Mouse (Mus musculus) layer of hippocampus, adult 18-20 months (tissue): Measurements from ENCODE around the gene Ndel1. TPM values are rescaled to one million over a fixed set of nuclear protein-coding genes. Genes with fewer than 3 reads are reported as not detected.

Experiments used
- DNase-seq, 2 experiments: peaks; one replicate each; pipeline ENCODE4 v3.0.0; 2022; ENCODE audit warnings: low spot score in 2 of 2
- total RNA-seq, 2 experiments: library from RNA; stranded (reverse); gene quantifications; 2 replicates each; pipeline ENCODE4 v1.2.3; 2021

The Ndel1 gene
- total RNA-seq, 2 experiments from 2014 or later, result 95.9 to 98.2 TPM

DNA sequence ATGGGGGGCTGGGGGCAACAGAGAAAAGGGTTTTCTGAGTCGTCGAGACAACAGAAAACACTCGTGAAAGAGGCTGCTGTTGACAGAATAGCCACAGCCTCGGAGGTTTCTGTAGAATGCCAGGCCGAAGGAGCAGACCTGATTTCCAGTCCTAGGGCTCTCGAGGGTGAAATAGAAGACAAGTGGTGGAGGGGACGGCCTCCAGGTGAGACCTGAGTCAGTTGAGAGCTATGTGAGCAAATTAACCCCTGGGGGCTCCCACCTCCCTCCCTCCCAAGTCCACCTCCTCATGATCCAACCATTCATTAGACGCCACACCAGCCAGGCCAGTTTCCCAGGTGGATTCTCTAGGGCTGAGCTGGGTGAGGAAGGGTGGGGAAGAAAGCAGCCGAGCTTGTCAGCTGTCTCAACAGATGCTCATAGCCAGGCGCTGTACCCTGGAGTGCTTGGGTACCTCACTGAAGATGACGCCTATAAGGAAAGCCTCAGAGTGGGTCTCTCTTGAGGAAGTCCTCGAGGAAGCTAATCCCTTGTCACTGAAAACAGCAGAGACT lies 22.3 kb upstream of the Ndel1 start:
- DNase-seq, result no peak

DNA sequence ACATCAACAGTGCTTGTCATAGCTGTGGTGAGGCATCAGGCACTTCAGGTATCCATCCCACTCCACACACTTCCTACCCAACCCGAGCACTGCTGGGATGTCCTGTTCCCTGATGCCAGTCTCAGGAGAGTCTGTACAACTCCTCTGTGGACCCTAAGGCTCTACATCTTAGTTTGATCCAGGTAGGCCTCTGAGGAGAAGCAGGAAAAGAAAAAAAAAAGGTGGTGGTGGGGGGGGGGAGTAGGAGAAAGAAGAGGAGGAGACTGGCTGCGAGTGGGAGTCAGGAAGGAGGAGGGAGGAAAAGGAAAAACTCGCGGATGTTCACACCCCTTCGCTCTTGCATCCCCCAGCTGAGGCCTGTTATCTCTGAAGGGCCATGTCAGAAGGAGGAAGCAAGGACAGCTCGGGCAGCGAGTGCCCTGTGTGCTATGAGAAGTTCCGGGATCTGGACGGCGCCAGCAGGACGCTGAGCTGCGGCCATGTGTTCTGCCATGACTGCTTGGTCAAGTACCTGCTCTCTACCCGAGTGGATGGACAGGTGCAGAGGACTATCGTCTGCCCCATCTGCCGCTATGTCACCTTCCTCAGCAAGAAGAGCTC lies 20.7 kb upstream of the Ndel1 start:
- no peak for DNase-seq

DNA sequence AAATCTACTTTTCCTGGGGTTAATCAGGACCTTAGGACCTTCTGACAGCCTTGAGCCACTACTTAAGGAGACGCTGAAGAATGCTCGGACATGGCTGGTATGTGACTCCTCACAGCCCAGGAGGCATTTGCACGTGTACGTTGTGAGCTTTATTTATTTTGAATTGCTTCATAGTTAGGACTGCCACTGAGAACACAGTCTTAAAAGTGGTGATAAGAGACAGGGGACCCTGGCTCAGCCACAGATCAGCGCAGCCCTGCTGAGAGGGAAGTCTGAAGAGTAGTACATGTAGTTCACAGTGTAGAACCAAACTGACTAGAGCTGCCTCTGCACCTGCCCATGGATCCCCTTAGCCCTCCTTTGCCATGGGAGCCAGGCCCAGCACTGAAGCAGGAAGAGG lies 20.2 kb upstream of the Ndel1 start:
- DNase-seq, result no peak

DNA sequence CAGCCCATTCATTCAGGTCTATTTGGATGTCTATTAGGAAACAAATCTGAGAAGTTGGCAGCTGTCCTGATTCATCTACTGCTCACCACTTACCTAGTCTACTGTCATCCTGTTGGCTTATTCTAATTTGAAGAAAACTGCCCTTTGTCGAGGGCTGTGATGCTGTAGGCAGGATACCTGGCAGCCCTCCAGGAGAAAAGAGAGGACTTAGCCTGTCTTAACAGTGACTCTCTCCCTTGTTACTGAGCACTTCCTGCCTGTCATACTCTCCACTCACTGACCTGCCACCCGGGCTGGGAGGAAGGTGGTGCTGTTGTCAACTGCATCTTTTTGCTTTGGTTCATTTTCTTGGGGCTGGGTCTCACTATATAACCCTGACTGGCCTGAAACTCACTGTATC lies 19.0 kb upstream of the Ndel1 start:
- no peak for DNase-seq

DNA sequence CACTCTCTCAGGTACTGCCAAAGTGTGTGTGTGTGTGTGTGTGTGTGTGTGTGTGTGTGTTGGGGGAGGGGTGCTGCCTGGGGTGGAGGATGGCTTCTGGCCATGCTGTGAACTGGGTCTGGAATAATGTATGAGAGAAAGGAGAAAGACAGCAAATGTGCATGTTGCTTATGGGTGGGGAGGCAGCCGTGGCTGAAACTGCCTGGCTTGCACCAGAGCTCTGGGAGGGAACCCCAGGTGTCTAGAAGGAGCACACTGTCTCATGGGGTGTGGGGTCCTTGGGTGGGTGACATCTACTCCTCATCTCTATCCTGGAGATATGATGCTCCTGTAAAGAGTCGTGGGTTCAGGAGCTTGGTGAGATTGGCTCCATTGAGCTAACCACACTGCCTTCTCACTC lies 17.0 kb upstream of the Ndel1 start:
- no peak for DNase-seq

GRCm38 (mm10) chr11:68888253-68888652 lies 16.6 kb upstream of the Ndel1 start, which contains the start of gene Rnf222:
Rnf222 (plus strand) TSS chr11:68888553.
- no peak for DNase-seq

- DNase-seq, result no peak
Observed at GRCm38 (mm10) chr11:68886091-68886490, 14.4 kb upstream of the Ndel1 start.

DNA sequence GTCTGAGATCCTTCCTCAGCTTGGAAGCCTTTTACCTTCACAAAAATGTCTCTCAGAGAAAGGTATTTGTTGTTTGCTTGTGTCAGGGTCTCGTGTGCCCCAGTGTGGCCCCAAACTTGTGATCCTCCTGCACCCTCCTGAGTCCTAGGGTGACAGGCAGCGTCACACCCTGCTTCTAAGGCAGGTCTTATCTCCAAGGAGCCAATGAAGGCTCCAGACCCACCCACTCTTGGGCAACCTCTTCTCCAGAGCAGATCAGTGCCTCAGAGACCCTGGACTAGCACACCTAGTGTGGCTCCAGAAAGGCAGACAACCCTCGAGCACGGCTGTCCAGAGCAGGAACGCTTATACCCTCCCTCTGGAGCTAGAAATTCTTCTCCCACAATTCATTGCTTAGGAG lies 12.7 kb upstream of the Ndel1 start:
- no peak for DNase-seq

- no peak for DNase-seq
Observed at GRCm38 (mm10) chr11:68883843-68884242, 12.2 kb upstream of the Ndel1 start.

- DNase-seq, result no peak
Observed at GRCm38 (mm10) chr11:68882107-68882506, 10.4 kb upstream of the Ndel1 start.

DNA sequence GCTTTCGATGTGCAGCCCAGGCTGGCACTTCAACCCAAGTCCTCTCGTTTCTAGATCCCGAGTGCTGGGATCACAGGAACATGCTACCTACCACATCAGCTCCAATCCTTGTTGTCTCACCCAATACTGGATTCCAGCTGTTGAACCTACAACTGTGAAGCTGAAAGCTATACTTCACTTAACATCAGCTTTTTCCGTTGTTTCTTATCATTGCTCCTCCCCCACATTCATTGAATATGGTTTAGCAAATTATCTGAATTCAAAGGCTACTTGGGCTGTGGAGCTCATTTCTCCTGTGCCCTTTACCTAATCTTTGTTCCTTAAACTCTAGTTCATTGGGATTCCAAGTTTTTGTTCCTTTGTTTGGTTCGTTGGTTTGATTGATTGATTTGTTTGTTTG lies 7.2 kb upstream of the Ndel1 start:
- no peak for DNase-seq

DNA sequence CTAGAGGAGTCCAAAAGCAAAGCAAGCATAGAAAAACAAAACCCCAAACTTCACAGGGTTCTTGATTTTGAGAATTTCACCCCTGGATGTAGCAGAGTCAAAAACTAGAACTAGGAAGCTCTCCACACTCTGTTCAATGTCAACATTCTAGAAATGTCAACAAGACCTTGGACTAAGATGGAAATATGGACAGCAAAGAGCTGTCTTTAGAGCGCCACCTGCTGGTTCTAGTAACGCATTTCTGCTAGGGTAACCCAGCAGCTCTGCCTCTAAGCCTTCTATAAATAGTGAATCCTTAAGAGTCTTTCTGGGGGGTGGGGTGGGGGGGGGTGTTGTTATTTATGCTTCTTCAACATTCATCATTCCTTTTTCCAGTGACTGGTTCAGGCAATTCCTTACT lies 3.2 kb upstream of the Ndel1 start:
- DNase-seq, result peak in 1 of 2 experiments; percentile 70

DNA sequence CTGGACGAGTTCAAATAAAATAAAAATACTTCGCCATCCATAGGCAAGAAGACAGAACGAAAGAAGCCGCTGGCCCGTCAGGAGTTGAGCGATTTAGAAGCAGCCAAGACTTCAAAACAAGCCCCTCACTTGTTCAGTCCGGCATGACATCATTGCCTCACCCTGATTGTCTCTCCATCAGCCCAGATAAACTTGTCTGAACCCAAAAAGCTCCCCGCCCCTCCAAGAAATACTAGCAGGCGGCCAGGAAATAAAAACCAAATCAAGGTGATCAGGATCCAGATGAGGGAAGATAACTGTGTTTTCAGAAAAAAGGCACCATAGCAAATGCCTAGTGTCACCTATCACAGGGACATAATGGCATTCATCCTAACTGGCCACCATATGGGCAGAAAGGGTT lies 381 bp downstream of the Ndel1 start:
- DNase-seq, result no peak

DNA sequence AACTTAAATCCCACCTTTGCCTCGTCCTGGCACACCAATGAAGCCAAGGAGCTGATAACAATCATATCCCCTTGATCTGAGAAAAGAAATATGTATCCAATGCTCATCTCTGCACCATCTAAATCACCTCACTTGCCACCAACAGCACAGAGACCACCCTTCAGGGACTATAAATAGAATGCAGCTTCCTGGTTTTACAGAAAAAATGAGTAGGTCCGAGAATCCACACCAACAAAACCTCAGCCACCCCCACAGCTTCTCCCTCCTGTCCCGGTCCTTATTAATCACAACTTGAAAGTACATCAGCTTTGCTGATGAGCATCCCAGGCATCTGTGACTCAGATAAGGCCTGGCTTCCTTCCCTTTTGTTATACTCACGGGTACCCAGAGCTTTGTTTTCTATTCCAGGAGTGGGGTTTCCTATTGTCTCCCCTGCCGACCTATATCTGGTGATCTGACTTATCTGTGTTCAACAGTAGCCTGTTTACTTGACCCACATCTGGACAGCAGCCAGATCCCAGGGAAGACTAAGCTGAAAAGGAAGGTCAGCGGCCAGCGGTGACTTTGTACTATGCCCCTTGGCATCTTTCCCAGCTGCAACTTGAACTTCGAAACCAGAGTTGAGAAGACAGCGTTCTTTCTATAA lies 7.0 kb downstream of the Ndel1 start:
- no peak for DNase-seq

DNA sequence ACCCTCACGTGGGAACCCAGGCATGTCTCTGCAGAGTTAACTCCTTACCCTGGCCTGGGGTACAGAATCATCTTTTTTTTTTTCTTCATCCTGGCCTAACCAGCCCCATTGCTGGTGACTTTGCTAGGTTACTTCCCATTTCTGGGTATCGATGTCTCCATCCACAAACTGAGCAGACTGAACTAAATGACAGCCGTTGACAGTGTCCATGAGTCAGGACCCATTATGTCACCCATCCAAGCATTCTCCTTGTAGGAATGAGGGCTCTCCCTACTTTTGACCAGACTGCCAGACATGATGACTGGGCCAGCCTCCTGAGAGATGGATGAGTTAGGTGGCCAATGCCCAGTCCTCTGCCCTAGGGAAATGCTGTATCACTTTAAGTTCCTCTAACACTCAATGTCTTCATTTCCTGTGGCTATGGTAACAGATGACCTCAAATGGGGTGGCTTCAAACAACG lies 8.0 kb downstream of the Ndel1 start:
- DNase-seq, result no peak

GRCm38 (mm10) chr11:68862260-68862659 lies 9.4 kb downstream of the Ndel1 start:
- DNase-seq, result no peak

DNA sequence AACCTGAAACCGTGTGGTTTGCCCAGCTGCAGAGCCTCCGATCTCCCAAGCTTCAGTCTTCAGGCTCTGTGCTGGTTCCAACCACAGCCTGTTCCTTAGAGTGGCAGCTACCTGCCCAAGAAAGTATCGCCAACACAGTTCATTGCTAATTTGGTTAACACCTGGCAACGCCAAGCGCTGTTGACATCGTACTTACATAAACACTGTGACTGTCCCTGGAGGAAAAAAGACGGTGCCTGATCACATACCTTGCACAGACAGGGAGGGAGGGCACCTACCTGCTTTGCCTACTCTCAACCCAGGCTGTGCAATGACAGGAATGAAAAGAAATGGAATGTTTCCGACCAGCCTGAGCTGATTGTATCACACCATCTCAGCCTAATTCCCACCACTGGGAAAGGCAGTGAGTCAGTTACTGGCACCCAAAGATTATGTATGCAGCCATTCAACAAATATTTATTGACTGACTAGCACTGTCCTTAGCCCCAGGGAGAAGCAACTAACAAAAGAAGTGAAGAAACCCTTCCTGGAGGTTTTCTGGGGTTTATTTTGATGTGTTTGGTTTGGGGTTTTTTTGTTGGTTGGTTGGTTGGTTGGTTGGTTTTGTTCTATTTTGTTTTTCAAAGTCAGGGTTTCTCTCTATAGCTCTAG lies 11.6 kb downstream of the Ndel1 start:
- no peak for DNase-seq

GRCm38 (mm10) chr11:68857329-68857728 lies 14.3 kb downstream of the Ndel1 start:
- DNase-seq, result no peak

DNA sequence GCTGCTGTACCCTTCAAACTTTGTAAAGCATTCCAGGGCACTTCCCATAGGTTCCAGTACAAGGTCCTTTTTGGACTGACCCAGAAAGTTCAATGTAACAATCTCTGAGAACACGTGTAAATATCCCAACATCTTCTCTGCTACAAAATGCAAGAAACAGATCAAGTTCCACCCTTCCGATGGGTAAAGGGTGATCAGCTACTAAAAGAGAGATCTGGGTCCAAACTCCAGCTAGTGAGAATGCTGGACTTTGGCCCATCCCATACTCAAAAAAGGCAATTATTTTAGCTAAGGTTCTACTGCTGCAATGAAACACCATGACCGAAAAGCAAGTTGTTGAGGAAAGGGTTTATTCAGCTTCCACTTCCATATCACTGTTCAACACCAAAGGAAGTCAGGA lies 17.0 kb downstream of the Ndel1 start:
- DNase-seq, result no peak

DNA sequence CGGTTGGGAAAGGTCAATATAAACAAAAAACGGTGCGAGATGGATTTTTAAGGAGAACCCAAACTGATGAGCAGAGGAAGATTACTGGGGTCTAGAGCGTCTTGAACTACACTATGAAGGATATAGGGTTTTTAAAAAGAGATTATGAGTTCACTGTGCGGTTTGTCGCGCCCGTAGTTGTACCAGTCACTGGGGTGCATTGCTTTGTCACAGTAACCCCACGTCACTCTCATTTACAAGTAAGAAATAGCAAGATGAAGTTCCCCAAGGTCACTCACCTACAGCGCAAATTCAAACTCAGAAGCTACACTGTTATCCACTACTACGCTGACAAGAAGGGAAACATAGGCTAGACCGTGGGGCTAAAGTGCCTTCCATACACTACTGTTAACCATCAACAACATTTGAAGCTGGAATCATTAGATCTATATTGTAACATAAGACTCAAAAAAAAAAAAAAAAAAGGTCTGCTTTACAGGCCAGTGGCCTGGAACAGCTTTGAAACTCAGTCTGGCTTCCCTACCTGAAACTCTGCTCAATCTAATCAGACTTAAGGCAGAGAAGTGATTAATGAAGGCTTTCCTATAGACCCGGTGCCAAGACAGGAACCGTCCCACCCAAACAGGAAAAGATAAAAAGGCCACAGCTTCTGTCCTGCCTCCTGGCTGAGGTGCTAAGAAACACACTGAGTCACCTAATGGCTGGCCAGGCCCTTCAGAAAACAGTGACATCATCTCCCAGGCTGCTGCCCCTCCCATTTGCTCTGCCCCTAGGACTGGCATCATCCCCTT lies 17.9 kb downstream of the Ndel1 start:
- DNase-seq, result no peak

- peak; percentile 100 for DNase-seq
Observed at GRCm38 (mm10) chr11:68852932-68853409, 18.7 kb downstream of the Ndel1 start.
